Mouse (Mus musculus): ENCODE data around the gene Fxyd1.

Gene Fxyd1

GRCm38 (mm10) chr7:31057071-31057470 is at the start of gene Fxyd1:
Gene Fxyd1, minus strand, starts transcription at chr7:31057199.
- no peak for DNase-seq (ENCODE audit: low spot score)

- no peak for DNase-seq (ENCODE audit: low spot score)
Observed at GRCm38 (mm10) chr7:31106166-31106565, 49.2 kb upstream of the Fxyd1 start.

DNA sequence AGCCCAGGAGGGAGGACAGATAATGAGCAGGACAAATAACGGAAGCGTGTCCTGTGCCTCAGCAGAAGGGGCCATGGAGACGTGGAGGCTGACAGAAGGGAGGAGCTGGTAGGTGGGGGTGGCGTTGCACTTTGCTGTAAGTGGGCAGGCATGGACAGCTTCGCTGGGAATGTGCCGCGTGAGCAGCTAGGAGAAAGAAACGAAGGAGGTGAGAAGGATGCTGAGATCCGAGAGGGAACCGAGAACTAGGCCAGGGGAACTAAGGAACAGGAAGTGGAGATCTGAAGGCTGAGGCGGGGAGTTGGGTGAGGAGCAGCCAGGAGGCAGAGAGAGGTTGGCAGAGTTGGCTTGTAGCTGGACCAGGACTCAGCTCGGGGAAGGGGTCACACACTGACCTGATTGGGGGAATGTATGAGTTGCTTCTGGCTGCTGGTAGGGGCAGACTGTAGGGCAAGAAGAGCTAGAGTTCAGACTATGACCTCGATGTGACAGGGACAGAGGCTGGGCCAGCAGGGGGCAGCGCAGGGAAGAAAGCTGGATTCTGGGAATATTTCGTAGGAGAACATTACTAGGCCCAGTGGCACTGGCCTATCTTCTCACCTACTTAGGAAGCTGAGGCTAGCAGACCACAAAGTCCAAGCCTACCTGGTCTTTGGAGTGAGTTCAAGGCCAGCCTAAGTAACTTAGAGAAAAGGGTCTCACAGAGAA is 48.2 kb upstream of the Fxyd1 start:
- DNase-seq (ENCODE audit: low spot score) = no peak

DNA sequence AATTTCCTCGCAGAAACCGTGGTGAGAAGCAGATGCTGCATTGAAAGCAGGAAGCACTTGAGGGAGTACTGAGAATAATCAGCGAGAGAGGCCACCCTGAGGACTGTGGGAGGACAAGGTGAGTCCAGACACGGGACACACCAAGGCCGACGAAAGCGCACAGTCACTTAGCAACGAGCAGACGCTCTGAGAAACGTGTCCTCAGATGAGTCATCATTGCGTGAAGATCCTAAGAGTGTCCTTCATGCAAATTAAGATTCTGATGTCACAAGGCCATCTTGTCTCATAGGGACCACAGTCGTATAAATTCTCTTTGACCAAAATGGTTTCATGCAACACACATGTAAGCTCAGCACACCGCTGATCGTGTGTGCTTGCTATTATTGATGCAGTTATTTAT is 43.8 kb upstream of the Fxyd1 start:
- DNase-seq (ENCODE audit: low spot score) = no peak

GRCm38 (mm10) chr7:31099612-31099982 is 42.6 kb upstream of the Fxyd1 start:
- no peak for DNase-seq (ENCODE audit: low spot score)

- DNase-seq (ENCODE audit: low spot score) = peak; percentile 52
Observed at GRCm38 (mm10) chr7:31098697-31099611, 42.0 kb upstream of the Fxyd1 start.

GRCm38 (mm10) chr7:31097583-31098248 is 40.7 kb upstream of the Fxyd1 start:
- DNase-seq (ENCODE audit: low spot score) = peak; percentile 87

- DNase-seq (ENCODE audit: low spot score) = no peak
Observed at GRCm38 (mm10) chr7:31096892-31097564, 40.0 kb upstream of the Fxyd1 start.

GRCm38 (mm10) chr7:31094774-31095501 is 37.9 kb upstream of the Fxyd1 start:
- DNase-seq (ENCODE audit: low spot score) = no peak

DNA sequence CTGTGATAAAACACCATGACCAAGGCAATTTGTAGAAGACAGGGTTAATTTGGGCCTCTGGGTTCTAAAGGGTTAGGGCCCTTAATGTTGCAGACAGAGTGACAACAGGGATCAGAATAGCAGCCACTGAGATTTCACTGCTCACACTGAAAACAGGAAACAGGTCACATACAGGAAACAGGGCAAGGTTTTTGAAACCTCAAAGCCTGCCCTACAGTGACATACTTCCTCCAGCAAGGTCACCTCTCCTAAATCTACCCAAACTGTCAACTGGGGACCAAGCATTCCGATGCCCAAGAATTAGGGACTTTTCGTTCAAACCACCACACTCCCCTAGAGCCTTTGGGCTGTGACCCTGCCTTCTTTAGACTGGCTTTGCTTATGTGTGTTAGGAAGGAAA is 32.7 kb upstream of the Fxyd1 start:
- no peak for DNase-seq (ENCODE audit: low spot score)

- DNase-seq (ENCODE audit: low spot score) = no peak
Observed at GRCm38 (mm10) chr7:31088206-31088605, 31.2 kb upstream of the Fxyd1 start.

- no peak for DNase-seq (ENCODE audit: low spot score)
Observed at GRCm38 (mm10) chr7:31087262-31087661, 30.3 kb upstream of the Fxyd1 start.

- DNase-seq (ENCODE audit: low spot score) = no peak
Observed at GRCm38 (mm10) chr7:31086175-31086755, 29.3 kb upstream of the Fxyd1 start.

- no peak for DNase-seq (ENCODE audit: low spot score)
Observed at GRCm38 (mm10) chr7:31085171-31085570, 28.2 kb upstream of the Fxyd1 start.

DNA sequence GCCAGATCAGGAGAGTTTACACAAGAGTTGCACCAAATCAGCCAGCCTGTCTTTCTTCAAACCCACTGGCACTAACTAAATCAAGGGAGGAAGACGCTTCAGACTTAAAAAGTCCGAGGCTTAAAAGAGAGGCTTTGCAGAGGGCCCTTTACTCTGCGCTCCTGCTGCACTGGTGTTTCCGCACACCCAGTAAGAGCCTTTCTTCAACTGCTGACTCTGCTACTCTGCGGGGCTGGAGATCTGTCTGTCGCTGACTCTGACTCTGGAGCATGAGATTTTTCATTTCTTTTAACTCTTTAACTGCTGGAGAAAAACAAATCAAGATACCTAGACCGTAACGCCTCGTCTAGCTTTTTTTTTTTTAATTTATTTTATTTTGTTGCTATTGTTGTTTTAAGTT is 27.1 kb upstream of the Fxyd1 start:
- DNase-seq (ENCODE audit: low spot score) = no peak

- DNase-seq (ENCODE audit: low spot score) = peak; percentile 50
Observed at GRCm38 (mm10) chr7:31082831-31083588, 26.0 kb upstream of the Fxyd1 start.

- DNase-seq (ENCODE audit: low spot score) = no peak
Observed at GRCm38 (mm10) chr7:31082106-31082505, 25.1 kb upstream of the Fxyd1 start.

- no peak for DNase-seq (ENCODE audit: low spot score)
Observed at GRCm38 (mm10) chr7:31081106-31081505, 24.1 kb upstream of the Fxyd1 start.

DNA sequence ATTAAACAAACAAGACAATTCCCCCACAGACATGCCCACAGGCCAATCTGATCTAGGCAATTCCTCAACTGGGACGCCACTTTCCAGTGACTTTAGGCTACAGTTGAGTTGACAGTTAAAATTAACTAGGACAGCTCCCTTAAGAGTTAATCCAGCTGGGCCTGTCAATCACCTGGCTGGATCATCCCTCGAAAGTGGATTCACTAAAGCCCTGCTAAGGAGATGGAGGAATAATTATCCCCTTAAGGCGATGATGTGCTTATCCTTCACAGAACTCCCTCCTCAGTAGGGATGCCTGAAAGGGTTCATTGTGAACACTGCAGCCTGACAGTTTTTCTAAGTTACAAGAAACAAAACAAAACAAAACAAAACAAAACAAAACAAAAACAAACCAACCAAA is 23.6 kb upstream of the Fxyd1 start:
- DNase-seq (ENCODE audit: low spot score) = no peak

DNA sequence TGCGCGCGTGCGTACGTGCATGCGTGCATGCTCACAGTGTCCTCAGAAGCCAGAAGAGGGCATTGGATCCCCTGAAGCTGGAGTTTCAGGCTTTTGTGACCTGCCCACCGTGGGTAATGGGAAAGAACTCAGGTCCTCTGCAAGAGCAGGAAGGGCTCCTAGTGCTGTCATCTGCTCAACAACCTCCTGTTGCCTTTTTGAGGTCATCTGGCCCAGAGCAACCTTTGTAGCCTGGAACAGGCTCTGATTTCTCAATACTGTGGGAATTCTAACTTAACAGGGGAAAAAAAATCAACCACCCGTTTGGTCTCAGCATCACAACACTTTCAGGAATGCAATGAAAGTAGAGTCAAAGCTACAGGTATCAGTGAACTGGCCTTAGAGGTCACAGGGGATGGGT is 22.7 kb upstream of the Fxyd1 start:
- no peak for DNase-seq (ENCODE audit: low spot score)

Measured in testis, postnatal 14 days (tissue).